Mouse (Mus musculus): Measurements from ENCODE around the gene Nbea. TPM values are rescaled to one million over a fixed set of nuclear protein-coding genes. Genes with fewer than 3 reads are reported as not detected.

Gene Nbea
- polyA plus RNA-seq, 2 experiments, result 0.76 to 1.3 TPM

- 73% methylated on average over 6 of the region's 6 CpGs for whole genome bisulfite sequencing (ENCODE audit: insufficient replicate concordance)
- ATAC-seq (ENCODE audit: insufficient read depth), result no peak
Measured at GRCm38 (mm10) chr3:55686993-55687392, 496.5 kb downstream of the Nbea start.

GRCm38 (mm10) chr3:55685627-55686026 lies 497.9 kb downstream of the Nbea start:
- Histone ChIP-seq H3K9ac (replicated peaks) (no peak overlapping the region), H3K9me3 (ENCODE audit: control insufficient read depth, low read length) (no peaks in the 10 kb centered on the region), H3K4me3 (ENCODE audit: insufficient read depth in 1 of 2, low read depth in 2 of 2, low read length in 2 of 2) (no peak overlapping the region), H3K27ac (no peak overlapping the region), H3K27me3 (ENCODE audit: control insufficient read depth, insufficient read depth, low read length) (no peaks in the 10 kb centered on the region), H3K4me2 (ENCODE audit: low read depth) (no peak overlapping the region), H3K4me1 (replicated peaks; ENCODE audit: control insufficient read depth in 2 of 2, insufficient read depth in 2 of 2, low read length in 1 of 2) (no peaks in the 10 kb centered on the region), H3K36me3 (replicated peaks; ENCODE audit: control insufficient read depth, insufficient read depth, low read depth) (no peaks in the 10 kb centered on the region)
- WGBS (ENCODE audit: insufficient replicate concordance), result 58% methylated on average over 6 of the region's 6 CpGs
- DNase-seq (ENCODE audit: low read depth in 3 of 3, low spot score in 3 of 3), result no peak
- TF ChIP-seq CTCF (IDR thresholded peaks at IDR 0.05; ENCODE audit: low read depth) (no peak), EP300 (IDR thresholded peaks at IDR 0.05; ENCODE audit: low read depth) (no peak)
- no peak for ATAC-seq (ENCODE audit: insufficient read depth)

More at GRCm38 (mm10) chr3:55686993-55687392, 496.5 kb downstream of the Nbea start:
- H3K9me3 ChIP-seq (ENCODE audit: control insufficient read depth, low read length), result no peaks in the 10 kb centered on the region
- no peaks in the 10 kb centered on the region for H3K4me1 ChIP-seq (replicated peaks; ENCODE audit: control insufficient read depth in 2 of 2, insufficient read depth in 2 of 2, low read length in 1 of 2)
- H3K27me3 ChIP-seq (ENCODE audit: control insufficient read depth, insufficient read depth, low read length), result no peaks in the 10 kb centered on the region
- H3K9ac ChIP-seq (replicated peaks), result no peak overlapping the region
- no peak for DNase-seq (ENCODE audit: low read depth in 3 of 3, low spot score in 3 of 3)
- H3K36me3 ChIP-seq (replicated peaks; ENCODE audit: control insufficient read depth, insufficient read depth, low read depth), result no peaks in the 10 kb centered on the region
- H3K4me3 ChIP-seq (ENCODE audit: insufficient read depth in 1 of 2, low read depth in 2 of 2, low read length in 2 of 2), result no peak overlapping the region
- no peak overlapping the region for H3K27ac ChIP-seq
- no peak for TF ChIP-seq EP300 (IDR thresholded peaks at IDR 0.05; ENCODE audit: low read depth)
- no peak for TF ChIP-seq CTCF (IDR thresholded peaks at IDR 0.05; ENCODE audit: low read depth)
- no peak overlapping the region for H3K4me2 ChIP-seq (ENCODE audit: low read depth)

GRCm38 (mm10) chr3:55684892-55685291 lies 498.6 kb downstream of the Nbea start:
- ATAC-seq (ENCODE audit: insufficient read depth) (no peak), DNase-seq (ENCODE audit: low read depth in 3 of 3, low spot score in 3 of 3) (no peak)
- H3K9me3 ChIP-seq (ENCODE audit: control insufficient read depth, low read length), result no peaks in the 10 kb centered on the region
- H3K4me1 ChIP-seq (replicated peaks; ENCODE audit: control insufficient read depth in 2 of 2, insufficient read depth in 2 of 2, low read length in 1 of 2), result no peaks in the 10 kb centered on the region
- no peak overlapping the region for H3K4me3 ChIP-seq (ENCODE audit: insufficient read depth in 1 of 2, low read depth in 2 of 2, low read length in 2 of 2)
- no peak overlapping the region for H3K4me2 ChIP-seq (ENCODE audit: low read depth)
- H3K9ac ChIP-seq (replicated peaks), result no peak overlapping the region
- 57% methylated on average over 4 of the region's 4 CpGs for WGBS (ENCODE audit: insufficient replicate concordance)
- no peak for TF ChIP-seq CTCF (IDR thresholded peaks at IDR 0.05; ENCODE audit: low read depth)
- TF ChIP-seq EP300 (IDR thresholded peaks at IDR 0.05; ENCODE audit: low read depth), result no peak
- no peak overlapping the region for H3K27ac ChIP-seq
- no peaks in the 10 kb centered on the region for H3K27me3 ChIP-seq (ENCODE audit: control insufficient read depth, insufficient read depth, low read length)
- no peaks in the 10 kb centered on the region for H3K36me3 ChIP-seq (replicated peaks; ENCODE audit: control insufficient read depth, insufficient read depth, low read depth)

GRCm38 (mm10) chr3:55677691-55678090 lies 505.8 kb downstream of the Nbea start:
- H3K9me3 ChIP-seq (ENCODE audit: control insufficient read depth, low read length), result no peaks in the 10 kb centered on the region
- 54% methylated on average over 2 of the region's 2 CpGs for WGBS (ENCODE audit: insufficient replicate concordance)

GRCm38 (mm10) chr3:55674185-55674584 lies 509.3 kb downstream of the Nbea start:
- 75% methylated on average over 7 of the region's 7 CpGs for WGBS (ENCODE audit: insufficient replicate concordance)
- Histone ChIP-seq H3K4me1 (replicated peaks; ENCODE audit: control insufficient read depth in 2 of 2, insufficient read depth in 2 of 2, low read length in 1 of 2) (no peaks in the 10 kb centered on the region), H3K27ac (no peak overlapping the region), H3K27me3 (ENCODE audit: control insufficient read depth, insufficient read depth, low read length) (no peaks in the 10 kb centered on the region), H3K9me3 (ENCODE audit: control insufficient read depth, low read length) (no peaks in the 10 kb centered on the region), H3K36me3 (replicated peaks; ENCODE audit: control insufficient read depth, insufficient read depth, low read depth) (no peaks in the 10 kb centered on the region), H3K4me3 (ENCODE audit: insufficient read depth in 1 of 2, low read depth in 2 of 2, low read length in 2 of 2) (no peak overlapping the region), H3K4me2 (ENCODE audit: low read depth) (no peak overlapping the region), H3K9ac (replicated peaks) (no peak overlapping the region)
- ATAC-seq (ENCODE audit: insufficient read depth) (no peak), DNase-seq (ENCODE audit: low read depth in 3 of 3, low spot score in 3 of 3) (no peak)
- TF ChIP-seq EP300 (IDR thresholded peaks at IDR 0.05; ENCODE audit: low read depth), result no peak
- TF ChIP-seq CTCF (IDR thresholded peaks at IDR 0.05; ENCODE audit: low read depth), result no peak

More at GRCm38 (mm10) chr3:55677691-55678090, 505.8 kb downstream of the Nbea start:
- no peaks in the 10 kb centered on the region for H3K4me1 ChIP-seq (replicated peaks; ENCODE audit: control insufficient read depth in 2 of 2, insufficient read depth in 2 of 2, low read length in 1 of 2)
- DNase-seq (ENCODE audit: low read depth in 3 of 3, low spot score in 3 of 3), result no peak
- no peak overlapping the region for H3K4me3 ChIP-seq (ENCODE audit: insufficient read depth in 1 of 2, low read depth in 2 of 2, low read length in 2 of 2)
- no peak overlapping the region for H3K4me2 ChIP-seq (ENCODE audit: low read depth)
- H3K36me3 ChIP-seq (replicated peaks; ENCODE audit: control insufficient read depth, insufficient read depth, low read depth), result no peaks in the 10 kb centered on the region
- H3K9ac ChIP-seq (replicated peaks), result no peak overlapping the region
- no peaks in the 10 kb centered on the region for H3K27me3 ChIP-seq (ENCODE audit: control insufficient read depth, insufficient read depth, low read length)
- ATAC-seq (ENCODE audit: insufficient read depth), result no peak
- no peak for TF ChIP-seq CTCF (IDR thresholded peaks at IDR 0.05; ENCODE audit: low read depth)
- no peak for TF ChIP-seq EP300 (IDR thresholded peaks at IDR 0.05; ENCODE audit: low read depth)
- H3K27ac ChIP-seq, result no peak overlapping the region

All from liver, embryonic 14.5 days (tissue).